Mouse (Mus musculus): ENCODE results near the gene Il15ra. TPM values are rescaled to one million over a fixed set of nuclear protein-coding genes. Genes with fewer than 3 reads are reported as not detected.

Gene Il15ra
- total and polyA plus RNA-seq, 3 experiments: 12.6 to 16.6 (median 14.4) TPM

- Histone ChIP-seq H3K27me3 (replicated peaks) (peaks cover 11% of the 10 kb centered on the region), H3K27ac (ENCODE audit: insufficient read depth, low read depth) (no peak overlapping the region), H3K36me3 (replicated peaks in 1 of 2; ENCODE audit: control insufficient read depth in 1 of 2, insufficient read depth in 1 of 2, low read length in 1 of 2) (no peaks in the 10 kb centered on the region), H3K4me2 (ENCODE audit: insufficient read depth, low read depth, poor library complexity, severe bottlenecking) (no peak overlapping the region), H3K4me1 (ENCODE audit: control insufficient read depth in 1 of 2, insufficient read depth in 2 of 2) (no peaks in the 10 kb centered on the region; a peak in 1 of 4 replicates), H3K9ac (ENCODE audit: insufficient read depth, low read depth) (no peak overlapping the region), H3K79me2 (replicated peaks; ENCODE audit: control insufficient read depth, extremely low read depth, insufficient read depth, poor library complexity, severe bottlenecking) (no peaks in the 10 kb centered on the region), H3K4me3 (replicated peaks in 1 of 3; ENCODE audit: low read depth in 2 of 3, low read length in 2 of 3, poor library complexity in 1 of 3) (no peak overlapping the region), H3K9me3 (replicated peaks; ENCODE audit: low read length) (peaks cover 2% of the 10 kb centered on the region)
- no peak for DNase-seq (ENCODE audit: extremely low read depth)
- no peak for TF ChIP-seq JUND (conservative IDR thresholded peaks at IDR 0.05; ENCODE audit: low read depth, low read length)
- TF ChIP-seq MAFK (IDR thresholded peaks at IDR 0.05; ENCODE audit: insufficient replicate concordance, low read length): no peak
- TF ChIP-seq EP300 (IDR thresholded peaks at IDR 0.05; ENCODE audit: low read length): no peak
- TF ChIP-seq TBP (conservative IDR thresholded peaks at IDR 0.05; ENCODE audit: low read depth, low read length): no peak
- no peak for TF ChIP-seq ZKSCAN1 (IDR thresholded peaks at IDR 0.05; ENCODE audit: borderline replicate concordance, low read depth, low read length)
- TF ChIP-seq HCFC1 (IDR thresholded peaks at IDR 0.05; ENCODE audit: low read depth, low read length): no peak
- dilution Hi-C loops (cut with MboI; ENCODE audit: extremely low pct_ligation_motif_present, extremely low pct_unique_long_range_greater_than_20kb, low sequenced_read_pairs): no loop called here
- in situ Hi-C loops (cut with MboI; ENCODE audit: low pct_ligation_motif_present, low pct_unique_long_range_greater_than_20kb, low sequenced_read_pairs): no loop called here
Observed at GRCm38 (mm10) chr2:11698994-11699393, 6.1 kb upstream of the Il15ra start.

DNA sequence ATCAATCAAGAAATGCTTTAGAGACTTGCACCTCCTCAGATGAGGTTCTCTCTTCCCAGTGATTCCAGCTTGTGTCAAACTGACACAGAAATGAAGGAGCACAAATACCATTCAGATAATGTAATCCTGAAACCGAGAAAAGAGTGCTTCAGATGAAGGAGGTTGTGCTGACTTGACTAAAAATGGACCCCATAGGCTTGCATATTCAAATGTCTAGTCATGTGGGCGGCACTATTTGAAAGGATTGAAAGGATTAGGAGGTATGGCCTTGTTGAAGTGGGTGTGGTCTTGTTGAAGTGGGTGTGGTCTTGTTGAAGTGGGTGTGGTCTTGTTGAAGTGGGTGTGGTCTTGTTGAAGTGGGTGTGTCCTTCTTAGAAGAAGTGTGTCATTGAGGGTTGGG is 5.2 kb upstream of the Il15ra start:
- Histone ChIP-seq H3K27ac (ENCODE audit: insufficient read depth, low read depth) (no peak overlapping the region), H3K36me3 (replicated peaks in 1 of 2; ENCODE audit: control insufficient read depth in 1 of 2, insufficient read depth in 1 of 2, low read length in 1 of 2) (no peaks in the 10 kb centered on the region), H3K79me2 (replicated peaks; ENCODE audit: control insufficient read depth, extremely low read depth, insufficient read depth, poor library complexity, severe bottlenecking) (no peaks in the 10 kb centered on the region), H3K27me3 (replicated peaks) (peaks cover 14% of the 10 kb centered on the region), H3K9me3 (replicated peaks; ENCODE audit: low read length) (peaks cover 2% of the 10 kb centered on the region), H3K9ac (ENCODE audit: insufficient read depth, low read depth) (no peak overlapping the region), H3K4me2 (ENCODE audit: insufficient read depth, low read depth, poor library complexity, severe bottlenecking) (no peak overlapping the region), H3K4me3 (replicated peaks in 1 of 3; ENCODE audit: low read depth in 2 of 3, low read length in 2 of 3, poor library complexity in 1 of 3) (no peak overlapping the region), H3K4me1 (ENCODE audit: control insufficient read depth in 1 of 2, insufficient read depth in 2 of 2) (peaks cover 0 to 3% of the 10 kb centered on the region in 2 experiments; a peak in 3 of 4 replicates)
- in situ Hi-C loops (cut with MboI; ENCODE audit: low pct_ligation_motif_present, low pct_unique_long_range_greater_than_20kb, low sequenced_read_pairs) (loop anchor here (25.0 kb wide), 1 partner anchor 363 kb away; no protein-coding TSS in a partner anchor), dilution Hi-C loops (cut with MboI; ENCODE audit: extremely low pct_ligation_motif_present, extremely low pct_unique_long_range_greater_than_20kb, low sequenced_read_pairs) (no loop called here)
- TF ChIP-seq BHLHE40 (IDR thresholded peaks at IDR 0.05; ENCODE audit: low read depth, low read length) (no peak), MAFK (IDR thresholded peaks at IDR 0.05; ENCODE audit: insufficient replicate concordance, low read length) (peak; percentile 67; the same call in 1 of the 2 replicates), E2F4 (IDR thresholded peaks at IDR 0.05; ENCODE audit: insufficient replicate concordance, low read depth, low read length) (no peak)
- no peak for DNase-seq (ENCODE audit: extremely low read depth)

DNA sequence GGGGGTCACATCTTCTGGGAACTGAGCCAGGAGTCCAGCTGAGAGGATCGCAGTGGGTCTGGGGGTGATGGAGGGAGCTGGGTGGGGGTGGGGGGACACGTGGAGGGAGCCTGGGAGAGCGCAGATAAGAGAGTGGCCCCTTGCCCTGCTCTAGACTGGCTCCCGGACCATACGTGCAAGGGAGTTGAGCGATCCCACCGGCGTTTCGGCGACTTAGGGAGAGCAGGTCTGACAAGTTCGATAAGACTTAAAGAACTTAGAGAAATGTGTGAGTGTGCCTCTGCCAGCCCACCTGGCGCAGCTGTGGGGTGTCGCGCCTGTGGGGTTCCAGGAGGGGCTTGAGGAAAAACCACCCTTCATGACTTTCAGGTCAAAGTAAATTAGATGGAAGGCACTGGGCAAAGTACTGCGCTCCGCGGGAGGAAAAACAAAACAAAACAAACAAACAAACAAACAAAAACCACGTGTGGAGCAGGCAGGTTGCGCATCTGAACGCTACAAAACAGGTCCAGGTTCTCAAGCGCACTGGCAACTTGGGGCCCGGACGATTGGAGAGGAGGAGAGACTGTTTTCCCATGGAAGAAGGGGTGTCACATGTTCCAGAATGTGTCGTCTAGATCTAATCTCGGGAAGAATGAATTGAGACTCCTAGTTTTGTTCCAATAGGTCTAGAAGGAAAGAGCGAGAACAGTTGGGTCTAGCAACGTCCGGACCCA is 1.1 kb downstream of the Il15ra start:
- peak overlapping the region; percentile 6 for H3K27ac ChIP-seq (ENCODE audit: insufficient read depth, low read depth)
- dilution Hi-C loops (cut with MboI; ENCODE audit: extremely low pct_ligation_motif_present, extremely low pct_unique_long_range_greater_than_20kb, low sequenced_read_pairs): no loop called here
- peaks cover 0 to 18% of the 10 kb centered on the region in 2 experiments for H3K36me3 ChIP-seq (replicated peaks in 1 of 2; ENCODE audit: control insufficient read depth in 1 of 2, insufficient read depth in 1 of 2, low read length in 1 of 2)
- peak overlapping the region; percentile 93 for H3K4me2 ChIP-seq (ENCODE audit: insufficient read depth, low read depth, poor library complexity, severe bottlenecking)
- H3K27me3 ChIP-seq (replicated peaks): peaks cover 14% of the 10 kb centered on the region
- H3K9me3 ChIP-seq (replicated peaks; ENCODE audit: low read length): no peaks in the 10 kb centered on the region
- H3K4me1 ChIP-seq (ENCODE audit: control insufficient read depth in 1 of 2, insufficient read depth in 2 of 2): peaks cover 4 to 37% of the 10 kb centered on the region in 2 experiments
- DNase-seq (ENCODE audit: extremely low read depth): peak; percentile 24
- TF ChIP-seq POLR2A (IDR thresholded peaks at IDR 0.05; ENCODE audit: low read depth, low read length) (0 out of 2 replicates have a peak, but pooled peaks have one; percentile 5), MAX (IDR thresholded peaks at IDR 0.05; ENCODE audit: low read length) (peak; percentile 55), MYC (IDR thresholded peaks at IDR 0.05; ENCODE audit: low read depth, low read length) (peak; percentile 68; the same call in 1 of the 2 replicates), ZMIZ1 (IDR thresholded peaks at IDR 0.05; ENCODE audit: low read depth, low read length) (no peak)
- peak overlapping the region; percentile 59 for H3K9ac ChIP-seq (ENCODE audit: insufficient read depth, low read depth)
- in situ Hi-C loops (cut with MboI; ENCODE audit: low pct_ligation_motif_present, low pct_unique_long_range_greater_than_20kb, low sequenced_read_pairs): loop anchor here (25.0 kb wide), 1 partner anchor 369 kb away; no protein-coding TSS in a partner anchor
- peak overlapping the region; percentile 80 to 83 (median 83) for H3K4me3 ChIP-seq (replicated peaks in 1 of 3; ENCODE audit: low read depth in 2 of 3, low read length in 2 of 3, poor library complexity in 1 of 3)
- peaks cover 5% of the 10 kb centered on the region for H3K79me2 ChIP-seq (replicated peaks; ENCODE audit: control insufficient read depth, extremely low read depth, insufficient read depth, poor library complexity, severe bottlenecking)

Measured in CH12.LX (cell line).